Mouse (Mus musculus) erythroblast, embryonic 14.5 days (primary cell): Measurements from ENCODE around the gene Kbtbd8.

ENCODE experiments used
- GATA1 ChIP-seq: IDR thresholded peaks from 2 replicates; pipeline ENCODE4 v1.6.1; 2012; ENCODE audit warnings: low read length, inconsistent platforms, mixed read lengths
- TAL1 ChIP-seq: IDR thresholded peaks from 3 replicates; pipeline ENCODE4 v1.6.1; 2012; ENCODE audit warnings: low read length, inconsistent platforms, mixed read lengths

- TF ChIP-seq GATA1 (no peak), TAL1 (no peak)
Observed at GRCm38 (mm10) chr6:95167668-95168227, 50.7 kb downstream of the Kbtbd8 start.
